Mouse (Mus musculus): ENCODE measurements around the gene Dnm3.

Gene Dnm3

GRCm38 (mm10) chr1:162074626-162075410 is 403.0 kb downstream of the Dnm3 start:
- DNase-seq (ENCODE audit: low read depth), result no peak

GRCm38 (mm10) chr1:162072917-162073578 is 404.8 kb downstream of the Dnm3 start:
- DNase-seq (ENCODE audit: low read depth), result no peak

GRCm38 (mm10) chr1:162053608-162054007 is 424.2 kb downstream of the Dnm3 start:
- DNase-seq (ENCODE audit: low read depth), result no peak

- DNase-seq (ENCODE audit: low read depth), result no peak
Observed at GRCm38 (mm10) chr1:162053186-162053585, 424.6 kb downstream of the Dnm3 start.

GRCm38 (mm10) chr1:162052755-162053154 is 425.1 kb downstream of the Dnm3 start:
- no peak for DNase-seq (ENCODE audit: low read depth)

GRCm38 (mm10) chr1:162052138-162052537 is 425.7 kb downstream of the Dnm3 start:
- DNase-seq (ENCODE audit: low read depth), result no peak

- no peak for DNase-seq (ENCODE audit: low read depth)
Observed at GRCm38 (mm10) chr1:162051710-162052109, 426.1 kb downstream of the Dnm3 start.

GRCm38 (mm10) chr1:162047673-162048072 is 430.2 kb downstream of the Dnm3 start:
- no peak for DNase-seq (ENCODE audit: low read depth)

GRCm38 (mm10) chr1:162043788-162044717 is 433.8 kb downstream of the Dnm3 start:
- no peak for DNase-seq (ENCODE audit: low read depth)

GRCm38 (mm10) chr1:162043216-162043615 is 434.6 kb downstream of the Dnm3 start:
- DNase-seq (ENCODE audit: low read depth), result no peak

- no peak for DNase-seq (ENCODE audit: low read depth)
Observed at GRCm38 (mm10) chr1:162042384-162042783, 435.4 kb downstream of the Dnm3 start.

GRCm38 (mm10) chr1:162040490-162041274 is 437.2 kb downstream of the Dnm3 start:
- no peak for DNase-seq (ENCODE audit: low read depth)

- DNase-seq (ENCODE audit: low read depth), result no peak
Observed at GRCm38 (mm10) chr1:162039808-162040207, 438.0 kb downstream of the Dnm3 start.

- no peak for DNase-seq (ENCODE audit: low read depth)
Observed at GRCm38 (mm10) chr1:162039011-162039595, 438.7 kb downstream of the Dnm3 start.

- no peak for DNase-seq (ENCODE audit: low read depth)
Observed at GRCm38 (mm10) chr1:162038431-162038830, 439.4 kb downstream of the Dnm3 start.

- no peak for DNase-seq (ENCODE audit: low read depth)
Observed at GRCm38 (mm10) chr1:162037968-162038421, 439.8 kb downstream of the Dnm3 start.

GRCm38 (mm10) chr1:162037185-162037765 is 440.6 kb downstream of the Dnm3 start:
- DNase-seq (ENCODE audit: low read depth), result no peak

- no peak for DNase-seq (ENCODE audit: low read depth)
Observed at GRCm38 (mm10) chr1:162036461-162036835, 441.4 kb downstream of the Dnm3 start.

GRCm38 (mm10) chr1:162035800-162036460 is 441.9 kb downstream of the Dnm3 start:
- no peak for DNase-seq (ENCODE audit: low read depth)

- no peak for DNase-seq (ENCODE audit: low read depth)
Observed at GRCm38 (mm10) chr1:162023681-162024270, 454.1 kb downstream of the Dnm3 start.
